Mouse (Mus musculus) left cerebral cortex, adult 11 months (tissue): ENCODE data around the gene Galk2.

ENCODE experiments used
- DNase-seq: peaks from one replicate; pipeline ENCODE4 v3.0.0; 2022; ENCODE audit warnings: low spot score

Galk2 gene

DNA sequence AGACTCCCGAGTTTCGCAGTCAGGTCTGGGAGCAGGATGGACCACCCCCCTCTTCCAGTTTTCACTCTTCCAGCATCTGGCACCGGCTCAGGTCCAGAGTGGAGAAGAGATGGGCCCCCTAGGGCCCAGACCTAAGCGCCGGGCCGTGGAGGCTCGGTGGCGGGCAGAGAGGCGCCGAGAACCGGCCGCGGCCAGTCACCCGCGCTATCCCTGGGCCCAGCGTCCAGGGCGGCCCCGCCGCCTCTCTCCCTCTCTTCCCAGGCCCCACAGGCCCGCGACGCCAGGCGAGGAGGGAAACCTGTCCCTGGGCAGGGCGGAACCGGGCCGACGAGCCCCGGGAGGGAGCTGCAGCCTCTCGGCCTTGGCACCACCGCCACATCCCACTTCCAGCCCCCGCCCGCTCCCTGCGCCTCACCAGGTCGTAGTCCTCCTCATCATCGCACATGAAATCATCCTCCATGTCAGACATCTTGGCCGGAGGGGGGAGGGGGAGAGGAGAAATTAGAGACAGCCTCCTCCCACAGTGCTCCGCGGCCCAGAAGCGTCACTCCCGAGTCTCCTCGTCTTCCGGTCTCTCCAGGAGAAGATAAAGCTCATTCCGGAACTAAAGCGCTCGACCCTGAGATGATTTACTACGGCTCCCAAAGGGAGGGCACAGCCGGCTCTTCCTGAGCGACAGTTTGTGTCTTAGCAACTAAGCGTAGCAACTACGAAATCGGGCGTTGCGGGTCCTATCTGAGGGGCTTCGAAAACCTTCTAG is at the start of gene Galk2, which contains the start of gene Cops2:
Galk2 (plus strand) TSS at position 589 of the 760 bp plus-strand sequence.
Cops2 (minus strand) TSS at position 619 of the 760 bp plus-strand sequence.
- DNase-seq, result peak; percentile 93

DNA sequence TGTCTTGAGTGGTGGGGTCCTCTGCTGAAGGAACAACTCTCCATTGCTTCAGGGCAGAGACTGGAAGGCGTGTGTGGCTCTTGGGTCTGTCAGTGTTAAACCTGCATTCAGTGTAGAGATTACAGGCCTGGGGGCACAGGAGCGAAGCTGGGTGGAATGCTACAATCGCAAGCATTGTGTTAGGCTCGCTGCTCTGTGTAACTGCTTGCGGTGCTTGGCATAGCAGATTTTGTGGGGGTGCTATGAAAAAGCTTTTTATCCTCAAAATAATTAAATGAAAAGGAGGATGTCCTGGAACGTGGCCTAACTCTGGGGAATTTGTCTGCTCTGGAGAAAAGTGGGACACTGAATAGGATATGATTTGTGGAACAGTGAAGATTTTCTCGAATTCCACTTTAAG is 49.4 kb upstream of the Galk2 start:
- DNase-seq, result peak; percentile 37

DNA sequence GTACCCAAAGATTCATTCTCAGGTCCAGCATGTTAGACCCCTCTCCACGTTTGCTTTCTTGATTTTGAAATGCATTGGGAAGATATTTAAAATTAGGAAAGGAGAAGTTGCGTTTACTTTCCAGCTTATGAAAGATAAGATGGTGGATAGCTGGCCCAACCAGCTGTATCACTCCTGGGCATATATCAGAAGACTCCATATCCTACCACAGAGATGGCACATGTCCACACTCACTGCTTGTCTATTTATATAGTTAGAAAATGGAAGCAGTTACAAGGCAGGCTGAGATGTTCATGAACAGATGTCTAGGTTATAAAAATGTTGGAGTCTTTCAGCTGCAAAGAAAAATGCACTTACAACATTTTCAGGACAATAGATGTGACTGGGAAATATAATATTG is 47.6 kb upstream of the Galk2 start:
- peak; percentile 27 for DNase-seq

DNA sequence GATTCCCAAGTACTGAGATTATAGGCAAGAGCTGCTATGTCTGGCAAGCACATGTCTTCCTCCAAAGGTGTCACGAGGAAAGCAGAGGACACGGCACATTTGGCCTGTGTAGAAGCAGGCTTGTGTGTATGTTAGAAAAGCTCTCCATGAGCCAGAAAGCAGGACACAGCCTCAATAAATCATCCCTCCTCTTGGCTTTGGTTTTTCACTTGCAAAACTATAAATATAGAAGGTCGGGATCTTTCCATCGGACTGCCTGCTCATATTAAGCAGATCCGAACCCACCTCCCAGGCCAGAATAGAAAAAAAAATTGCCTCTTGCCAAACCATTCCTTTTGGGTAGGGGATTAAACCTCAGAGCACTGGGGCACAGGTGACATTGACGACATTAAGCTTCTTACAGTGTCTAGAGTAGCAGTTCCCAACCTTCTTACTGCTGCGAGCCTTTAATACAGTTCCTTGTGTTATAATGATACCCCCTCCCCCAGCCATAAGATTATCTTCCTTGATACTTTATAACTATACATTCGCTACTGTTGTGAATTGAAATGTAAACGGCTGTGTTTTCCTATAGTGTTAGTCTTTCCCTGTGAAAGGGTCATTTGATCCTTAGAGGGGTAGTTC is 44.8 kb upstream of the Galk2 start:
- DNase-seq, result no peak

DNA sequence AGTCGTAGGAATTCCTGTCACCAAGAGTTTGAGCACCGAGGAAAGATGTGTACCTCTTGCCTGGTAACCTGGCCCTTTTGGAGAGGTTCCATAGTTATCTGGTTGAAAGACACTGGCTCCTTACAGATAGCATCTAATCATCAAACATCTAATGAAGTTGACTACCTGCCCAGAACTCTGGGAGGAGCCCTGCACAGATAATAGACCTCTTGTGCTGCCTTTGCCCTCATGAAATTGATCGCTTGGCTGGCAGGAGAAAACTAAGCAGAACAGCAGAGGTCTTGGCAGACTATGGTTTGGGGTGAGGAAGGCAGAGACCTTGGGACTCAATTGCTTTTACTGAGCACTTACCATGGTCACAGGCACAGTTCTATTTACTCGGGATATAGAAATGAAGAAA is 38.5 kb upstream of the Galk2 start:
- DNase-seq, result no peak

DNA sequence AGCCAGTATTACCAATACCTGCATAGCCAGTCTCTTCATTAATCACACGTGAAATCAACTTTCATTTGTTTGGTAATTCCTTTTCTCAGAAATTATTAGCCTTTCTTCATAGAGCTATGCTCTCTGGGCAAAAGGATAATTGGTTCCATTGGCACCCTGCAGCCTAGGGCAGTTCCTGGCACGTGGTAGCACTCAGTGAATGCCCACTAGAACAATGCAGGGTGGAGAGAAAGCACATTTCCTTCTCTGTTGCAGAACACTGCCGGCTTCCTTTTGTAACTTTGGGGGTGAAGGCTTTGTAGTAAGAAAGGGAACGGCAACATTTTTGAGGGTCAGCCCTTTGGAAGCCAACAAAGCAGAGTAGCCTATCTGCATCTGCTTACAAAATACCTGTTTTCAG is 32.7 kb upstream of the Galk2 start:
- no peak for DNase-seq

DNA sequence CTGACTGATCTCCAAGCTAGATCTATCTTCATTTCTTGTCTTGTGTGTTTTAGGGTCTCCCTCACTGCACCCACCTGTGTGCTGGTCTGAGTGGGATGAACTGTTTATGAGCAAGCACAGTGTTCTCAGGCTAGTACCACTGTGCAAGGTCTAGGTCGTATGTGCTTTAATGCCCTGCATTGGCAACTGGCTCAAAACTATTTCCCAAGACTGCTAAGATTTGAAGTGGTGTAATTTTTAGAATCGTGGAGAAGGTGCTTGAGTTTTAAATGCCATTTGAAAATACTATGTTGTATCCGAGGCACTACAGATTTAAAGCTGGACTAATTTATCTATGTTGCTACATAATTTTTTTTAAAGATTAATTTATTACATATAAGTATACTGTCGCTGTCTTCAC is 31.0 kb upstream of the Galk2 start:
- no peak for DNase-seq

DNA sequence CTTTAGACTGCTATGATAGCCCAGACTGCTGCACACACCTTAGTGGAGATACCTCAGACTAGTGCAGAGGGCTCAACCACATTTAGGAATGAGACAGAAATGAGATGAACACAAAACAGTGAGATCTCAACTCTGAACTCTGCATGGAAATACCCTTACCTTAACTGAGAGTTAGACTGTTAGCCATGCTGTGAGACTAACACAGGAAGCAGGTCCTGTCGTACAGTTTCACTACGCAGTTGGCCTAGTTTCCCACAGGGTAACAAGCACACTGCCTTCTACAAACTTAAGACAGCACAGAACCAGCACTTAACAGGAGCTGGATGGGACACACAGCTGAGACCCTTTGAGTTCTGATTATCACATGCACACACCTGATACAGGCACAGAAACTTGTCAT is 29.0 kb upstream of the Galk2 start:
- DNase-seq, result no peak

DNA sequence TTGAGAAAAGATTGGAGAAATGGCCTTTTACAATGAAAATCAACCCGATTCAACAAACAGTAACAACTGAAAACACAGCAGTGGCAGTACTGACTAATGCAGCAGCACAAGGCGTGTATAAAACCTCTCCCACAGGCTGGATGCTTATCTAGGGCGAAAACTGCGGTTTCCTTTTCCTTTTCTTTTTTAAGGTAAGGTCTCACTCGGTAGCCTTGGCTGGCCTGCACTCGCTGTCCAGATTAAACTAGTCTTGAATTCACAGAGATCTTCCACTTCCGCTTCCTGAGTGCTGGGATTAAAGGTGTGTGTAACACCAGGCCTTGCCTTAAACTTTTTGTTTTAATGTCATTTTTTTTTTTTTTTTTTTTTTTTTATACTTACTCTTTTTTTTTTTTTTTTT is 20.8 kb upstream of the Galk2 start:
- DNase-seq, result no peak

DNA sequence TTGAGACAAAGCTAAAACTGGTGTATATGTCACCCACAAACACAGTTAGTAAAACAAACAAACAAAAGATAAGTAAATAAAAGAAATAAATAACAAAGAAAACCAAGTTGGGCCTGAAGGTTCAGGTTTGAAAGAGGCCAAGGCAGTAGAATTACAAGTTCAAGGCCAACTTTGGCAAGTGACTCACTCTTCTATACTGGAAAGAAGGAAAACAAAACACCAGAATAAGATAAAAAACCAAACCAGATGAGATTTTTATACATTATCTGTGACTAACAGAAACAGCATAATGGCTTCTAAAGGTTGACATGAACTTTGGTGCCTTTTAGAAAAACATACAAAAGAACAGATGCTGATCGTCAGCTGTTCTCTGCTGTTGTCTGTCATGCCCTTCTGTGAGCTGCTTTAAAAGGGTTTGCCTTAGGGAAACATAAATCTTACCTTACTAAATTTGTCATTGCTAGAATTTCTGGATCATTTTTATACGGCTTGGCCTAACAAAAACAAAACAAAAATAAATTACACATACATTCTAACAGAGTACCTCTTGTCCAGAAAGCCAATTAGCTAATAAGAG is 20.1 kb upstream of the Galk2 start:
- DNase-seq, result no peak

DNA sequence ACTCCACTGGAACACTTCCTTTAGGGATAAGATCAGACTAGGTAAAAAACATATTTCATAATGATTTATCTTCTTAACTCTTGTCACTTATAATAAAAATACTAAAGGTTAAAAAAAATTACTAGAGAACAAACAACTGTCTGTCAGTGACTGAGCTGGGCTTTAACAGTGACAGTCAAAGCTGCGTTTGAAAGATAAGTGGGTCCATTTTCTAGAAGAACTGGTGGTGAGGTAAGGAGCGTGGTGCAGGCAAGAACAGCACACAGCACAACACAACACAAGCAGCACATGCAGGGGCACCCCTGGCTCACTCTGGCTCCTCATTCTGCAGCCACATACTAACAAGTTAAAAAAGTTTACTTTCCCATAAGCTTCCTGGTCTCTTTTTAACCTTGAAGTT is 7.7 kb upstream of the Galk2 start:
- DNase-seq, result no peak

DNA sequence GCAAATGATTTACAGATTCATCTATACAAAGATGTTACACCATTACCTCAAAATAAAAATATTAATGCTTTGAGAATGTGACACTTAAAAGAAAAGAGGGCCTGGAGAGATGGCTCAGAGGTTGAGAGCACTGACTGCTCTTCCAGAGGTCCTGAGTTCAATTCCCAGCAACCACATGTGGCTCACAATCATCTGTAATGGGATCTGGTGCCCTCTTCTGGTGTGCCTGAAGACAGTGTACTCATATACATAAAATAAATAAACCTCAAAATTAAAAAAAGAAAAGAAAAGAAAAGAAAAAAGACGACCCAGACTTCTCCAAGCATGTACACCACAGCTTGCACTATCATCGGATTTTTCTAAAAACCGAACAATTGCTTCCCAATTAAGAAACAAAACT is 1.2 kb upstream of the Galk2 start:
- no peak for DNase-seq

DNA sequence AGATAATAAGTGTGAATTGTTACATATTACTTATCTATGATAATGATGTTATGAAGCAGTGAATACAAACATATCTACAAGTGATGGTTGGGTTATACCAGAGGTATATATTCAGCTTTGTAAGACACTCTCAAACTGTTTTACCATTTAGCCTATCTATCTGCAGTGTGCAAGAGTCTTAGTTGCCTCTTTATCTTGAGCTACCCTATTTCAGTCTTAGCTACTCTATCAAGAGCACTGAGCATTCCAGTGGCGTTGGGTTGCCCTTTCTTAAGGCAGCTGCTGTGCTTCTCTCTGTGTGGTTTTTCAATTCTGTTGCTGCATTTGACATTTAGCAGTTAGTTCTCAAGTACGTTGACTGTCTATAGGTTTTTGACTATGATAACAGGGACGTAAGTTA is 4.9 kb downstream of the Galk2 start:
- DNase-seq, result no peak

DNA sequence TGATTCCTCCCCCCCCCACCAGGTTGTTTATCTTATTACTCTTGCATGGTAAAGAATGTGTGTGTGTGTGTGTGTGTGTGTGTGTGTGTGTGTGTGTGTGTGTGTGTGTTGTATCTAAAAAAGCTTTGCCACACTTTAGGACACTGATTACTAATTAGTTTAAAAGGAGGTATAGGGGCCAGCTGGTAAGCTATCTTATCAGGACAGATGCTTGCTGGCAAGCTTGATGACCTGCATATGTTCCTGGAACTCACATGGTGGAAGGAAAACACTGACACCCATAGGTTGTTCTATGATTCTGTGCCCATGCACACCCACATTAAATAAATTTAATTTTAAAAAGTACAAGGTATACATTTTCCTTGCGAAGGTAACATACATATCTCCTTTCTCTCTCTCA is 5.6 kb downstream of the Galk2 start:
- no peak for DNase-seq

DNA sequence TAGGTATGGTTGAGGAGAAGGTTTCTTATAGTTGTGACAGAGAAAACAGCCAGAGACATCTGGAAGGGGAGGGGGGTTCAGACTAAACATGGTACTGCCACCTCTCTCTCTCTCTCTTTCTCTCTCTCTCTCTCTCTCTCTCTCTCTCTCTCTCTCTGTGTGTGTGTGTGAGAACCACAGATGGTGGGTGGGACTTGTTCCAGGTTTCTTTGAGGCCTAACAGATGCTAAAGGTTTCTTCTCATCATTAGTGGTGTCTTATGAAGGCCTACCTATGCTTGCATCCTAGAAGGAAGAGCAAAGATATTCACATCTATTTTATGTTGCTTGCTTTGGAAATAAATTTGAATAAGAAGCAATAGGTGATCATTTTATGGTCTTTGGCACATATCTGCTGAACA is 6.7 kb downstream of the Galk2 start:
- no peak for DNase-seq

DNA sequence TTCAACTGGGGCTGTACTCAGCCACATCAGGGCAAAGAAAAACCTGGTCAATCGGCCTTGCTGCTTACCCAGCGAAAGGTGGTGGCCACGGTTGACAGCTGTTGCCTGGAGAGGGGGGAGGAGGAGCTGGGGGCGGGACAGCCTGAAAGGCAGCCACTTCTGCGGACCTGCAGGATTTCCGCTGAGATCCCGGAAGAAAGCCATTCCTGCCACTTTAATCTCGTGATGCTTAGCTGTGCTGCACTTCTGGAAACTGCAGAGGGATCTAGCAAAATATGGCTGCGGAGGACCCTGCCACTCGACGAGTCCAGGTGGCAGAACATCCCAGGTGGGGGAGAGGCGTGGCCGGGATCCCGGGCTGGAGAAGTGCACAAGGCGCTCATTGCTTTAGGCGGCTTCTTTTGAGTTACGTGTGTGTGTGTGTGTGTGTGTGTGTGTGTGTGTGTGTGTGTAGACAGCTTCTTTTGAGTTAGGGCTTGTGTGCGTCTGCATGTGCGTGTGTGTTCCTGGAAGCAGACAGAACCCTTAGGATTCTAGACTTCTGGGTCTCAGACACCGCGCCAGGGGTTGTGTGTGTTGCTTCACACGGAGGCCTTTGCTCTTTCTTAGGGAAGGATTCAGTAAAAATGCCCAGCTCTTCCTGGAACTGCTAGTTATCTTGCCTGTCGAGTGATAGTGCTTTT is 7.3 kb downstream of the Galk2 start:
- peak; percentile 33 for DNase-seq

DNA sequence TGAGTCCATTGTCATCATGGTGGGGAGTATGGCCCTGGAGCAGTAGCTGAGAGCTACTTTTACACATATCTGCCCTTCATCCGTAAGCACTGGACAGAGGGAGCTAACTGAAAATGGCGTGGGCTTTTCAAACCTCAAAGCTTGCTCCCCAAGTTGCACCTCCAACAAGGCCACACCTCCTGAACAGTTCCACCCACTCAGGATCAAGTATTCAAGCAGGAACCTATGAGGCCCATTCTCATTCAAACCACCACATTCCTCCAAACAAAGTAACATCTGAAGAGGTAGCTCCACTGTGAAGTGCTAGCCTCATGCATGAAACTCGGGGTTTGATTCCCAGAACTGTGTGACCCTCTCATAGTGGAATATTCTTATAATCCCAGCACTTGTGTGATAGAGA is 9.4 kb downstream of the Galk2 start:
- no peak for DNase-seq

DNA sequence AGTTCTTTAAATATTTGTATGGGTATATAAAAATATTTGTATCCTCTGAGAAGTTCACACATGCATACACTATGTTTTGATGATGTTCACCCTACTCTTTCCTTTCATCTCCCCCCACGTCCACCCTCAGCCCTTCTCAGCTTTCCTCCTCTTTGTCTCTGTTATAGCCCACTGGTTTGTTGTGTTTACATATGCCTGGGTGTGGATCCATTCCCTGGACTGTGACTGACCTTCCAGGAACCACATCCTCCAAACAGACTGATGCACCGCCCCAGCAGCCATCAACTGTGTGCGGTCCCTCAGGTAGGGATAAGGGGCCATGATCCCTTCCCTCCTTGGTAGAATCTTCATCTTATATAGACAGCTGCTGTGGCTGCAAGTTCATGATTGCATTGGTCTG is 11.2 kb downstream of the Galk2 start:
- DNase-seq, result no peak

DNA sequence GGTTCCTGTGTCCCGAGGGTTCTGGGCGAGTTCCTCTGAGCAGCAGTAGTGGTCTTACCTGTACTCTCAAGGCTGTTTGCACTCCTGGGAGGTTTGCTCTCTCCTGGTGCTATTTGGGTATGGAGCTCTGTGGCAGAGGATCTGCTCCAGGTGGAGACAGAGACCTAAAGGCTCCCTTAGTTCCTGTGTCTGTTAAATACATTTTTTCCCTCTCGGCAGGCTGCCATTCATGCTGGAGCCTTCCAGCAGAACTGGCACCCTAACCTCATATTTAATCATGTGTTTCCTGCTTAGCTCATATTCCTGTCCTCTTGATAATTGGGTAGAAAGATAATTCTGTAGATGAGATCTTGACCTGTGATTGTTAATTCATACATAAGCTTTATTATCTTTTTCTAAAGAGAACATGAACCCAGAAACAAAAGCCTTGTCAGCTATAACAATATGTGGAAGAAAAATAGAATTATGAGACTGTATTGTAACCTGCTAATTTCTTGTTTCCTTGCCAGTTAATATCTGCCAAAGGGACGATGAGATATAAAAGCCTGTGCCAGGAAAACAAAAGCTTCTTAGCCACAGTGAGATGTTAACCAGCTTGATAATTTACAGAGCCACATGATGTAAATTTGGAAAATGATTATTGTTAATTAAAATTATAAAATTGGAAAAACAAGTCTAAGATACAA is 27.1 kb downstream of the Galk2 start:
- no peak for DNase-seq

DNA sequence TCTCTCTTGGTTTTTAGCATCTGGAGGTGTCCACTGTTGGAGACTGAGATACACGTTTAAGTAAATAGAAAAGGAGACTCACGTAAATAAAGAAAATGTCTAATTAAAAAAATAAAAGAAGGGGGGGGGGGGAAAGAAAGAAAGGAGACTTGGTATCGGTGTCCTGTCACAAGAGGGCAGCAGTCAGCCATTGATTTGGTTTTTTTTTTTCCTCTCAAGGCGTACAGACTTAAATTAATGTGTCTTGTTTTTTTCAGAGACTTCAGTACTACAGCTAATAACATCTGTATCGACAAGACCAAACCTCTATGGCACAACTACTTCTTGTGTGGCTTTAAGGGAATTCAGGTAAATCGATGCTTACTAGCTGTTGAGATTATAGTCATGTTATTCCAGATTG is 34.2 kb downstream of the Galk2 start:
- DNase-seq, result no peak

DNA sequence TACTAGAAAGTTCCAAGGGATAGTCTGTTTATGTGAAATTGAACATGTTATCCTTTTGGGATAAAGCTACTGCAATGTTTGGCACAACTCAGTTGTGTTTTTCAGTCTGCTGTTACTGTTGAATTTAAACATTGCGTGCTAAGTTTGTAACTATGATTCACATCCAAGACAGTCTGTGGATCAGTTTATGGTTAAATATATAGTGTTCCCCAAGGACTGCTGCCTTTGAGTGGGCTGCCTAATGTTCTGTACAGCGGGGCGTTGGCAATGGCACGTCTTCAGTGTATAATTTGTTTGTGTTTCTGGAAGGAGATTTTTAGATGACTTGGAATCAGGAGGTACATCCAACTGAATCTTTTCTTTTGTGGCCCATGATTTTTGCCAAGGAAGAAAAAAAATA is 36.2 kb downstream of the Galk2 start:
- no peak for DNase-seq

DNA sequence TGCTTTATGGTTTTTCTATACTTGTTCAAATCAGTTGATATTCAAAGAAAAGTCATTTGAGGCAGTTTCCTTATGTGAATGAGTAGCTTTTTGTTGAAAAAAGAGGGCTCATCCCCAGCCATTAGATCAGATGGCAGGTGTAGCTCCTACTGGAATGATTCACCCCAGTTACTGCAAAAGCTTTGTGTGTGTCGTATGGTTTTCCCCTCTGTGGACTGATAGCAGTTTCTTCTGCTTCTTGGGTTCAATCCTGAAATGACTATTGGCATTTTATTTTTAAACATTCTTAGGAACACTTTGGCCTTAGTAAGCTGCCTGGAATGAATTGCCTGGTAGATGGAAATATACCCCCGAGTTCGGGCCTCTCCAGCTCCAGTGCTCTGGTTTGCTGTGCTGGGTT is 37.4 kb downstream of the Galk2 start:
- no peak for DNase-seq
